Mouse (Mus musculus): Measurements from ENCODE around the gene Rnf38. TPM values are rescaled to one million over a fixed set of nuclear protein-coding genes. Genes with fewer than 3 reads are reported as not detected.

Gene Rnf38
- polyA plus RNA-seq, 1 experiment from 2014 or later: 33.2 TPM

- Histone ChIP-seq H3K4me1 (ENCODE audit: insufficient read depth) (no peaks in the 10 kb centered on the region), H3K27ac (ENCODE audit: low read depth) (no peak overlapping the region), H3K36me3 (ENCODE audit: insufficient read depth) (no peaks in the 10 kb centered on the region), H3K27me3 (ENCODE audit: insufficient read depth, low read length) (no peaks in the 10 kb centered on the region), H3K4me3 (ENCODE audit: low read depth, low read length) (no peak overlapping the region), H3K4me2 (no peak overlapping the region), H3K9ac (no peak overlapping the region), H3K9me3 (ENCODE audit: low read depth, low read length) (no peaks in the 10 kb centered on the region)
- WGBS: 70% methylated on average over 5 of the region's 5 CpGs
- no peak for TF ChIP-seq CTCF (IDR thresholded peaks at IDR 0.05; ENCODE audit: low read depth)
- ATAC-seq (ENCODE audit: insufficient read depth): no peak
- DNase-seq: no peak
Observed at GRCm38 (mm10) chr4:44179748-44180147, 53.8 kb downstream of the Rnf38 start.

GRCm38 (mm10) chr4:44173177-44173576, 60.4 kb downstream of the Rnf38 start:
- H3K9ac ChIP-seq: no peak overlapping the region
- H3K4me3 ChIP-seq (ENCODE audit: low read depth, low read length): no peak overlapping the region
- peak; percentile 72 for TF ChIP-seq CTCF (IDR thresholded peaks at IDR 0.05; ENCODE audit: low read depth)
- no peaks in the 10 kb centered on the region for H3K27me3 ChIP-seq (ENCODE audit: insufficient read depth, low read length)
- H3K36me3 ChIP-seq (ENCODE audit: insufficient read depth): no peaks in the 10 kb centered on the region
- WGBS: 0% methylated on average over 1 of the region's 1 CpGs
- no peaks in the 10 kb centered on the region for H3K4me1 ChIP-seq (ENCODE audit: insufficient read depth)
- no peak overlapping the region for H3K27ac ChIP-seq (ENCODE audit: low read depth)
- DNase-seq (peak; percentile 85), ATAC-seq (ENCODE audit: insufficient read depth) (no peak)
- H3K4me2 ChIP-seq: no peak overlapping the region
- no peaks in the 10 kb centered on the region for H3K9me3 ChIP-seq (ENCODE audit: low read depth, low read length)

- Histone ChIP-seq H3K4me1 (ENCODE audit: insufficient read depth) (no peaks in the 10 kb centered on the region), H3K27me3 (ENCODE audit: insufficient read depth, low read length) (no peaks in the 10 kb centered on the region), H3K36me3 (ENCODE audit: insufficient read depth) (no peaks in the 10 kb centered on the region), H3K4me2 (no peak overlapping the region), H3K9me3 (ENCODE audit: low read depth, low read length) (no peaks in the 10 kb centered on the region), H3K4me3 (ENCODE audit: low read depth, low read length) (no peak overlapping the region), H3K27ac (ENCODE audit: low read depth) (no peak overlapping the region), H3K9ac (no peak overlapping the region)
- 66% methylated on average over 5 of the region's 5 CpGs for WGBS
- DNase-seq (no peak), ATAC-seq (ENCODE audit: insufficient read depth) (no peak)
- TF ChIP-seq CTCF (IDR thresholded peaks at IDR 0.05; ENCODE audit: low read depth): no peak
Observed at GRCm38 (mm10) chr4:44172676-44173075, 60.9 kb downstream of the Rnf38 start.

- DNase-seq (no peak), ATAC-seq (ENCODE audit: insufficient read depth) (no peak)
- WGBS: 77% methylated on average over 3 of the region's 3 CpGs
- Histone ChIP-seq H3K9ac (no peak overlapping the region), H3K9me3 (ENCODE audit: low read depth, low read length) (no peaks in the 10 kb centered on the region), H3K27ac (ENCODE audit: low read depth) (no peak overlapping the region), H3K36me3 (ENCODE audit: insufficient read depth) (no peaks in the 10 kb centered on the region), H3K4me1 (ENCODE audit: insufficient read depth) (peaks cover 10% of the 10 kb centered on the region; the same call in 1 of the 2 replicates), H3K4me3 (ENCODE audit: low read depth, low read length) (no peak overlapping the region), H3K4me2 (no peak overlapping the region), H3K27me3 (ENCODE audit: insufficient read depth, low read length) (no peaks in the 10 kb centered on the region)
- no peak for TF ChIP-seq CTCF (IDR thresholded peaks at IDR 0.05; ENCODE audit: low read depth)
Observed at GRCm38 (mm10) chr4:44169884-44170283, 63.7 kb downstream of the Rnf38 start.

- peak overlapping the region; percentile 45 for H3K4me3 ChIP-seq (ENCODE audit: low read depth, low read length)
- ATAC-seq (ENCODE audit: insufficient read depth): no peak
- 4% methylated on average over 7 of the region's 7 CpGs for WGBS
Observed at GRCm38 (mm10) chr4:44168816-44169215, 64.8 kb downstream of the Rnf38 start.

GRCm38 (mm10) chr4:44168231-44168647, 65.3 kb downstream of the Rnf38 start:
- under 1% methylated on average over 26 of the region's 34 CpGs for WGBS
- Histone ChIP-seq H3K4me3 (ENCODE audit: low read depth, low read length) (peak overlapping the region; percentile 45), H3K4me1 (ENCODE audit: insufficient read depth) (peaks cover 10% of the 10 kb centered on the region; the same call in 1 of the 2 replicates), H3K9me3 (ENCODE audit: low read depth, low read length) (no peaks in the 10 kb centered on the region), H3K9ac (peak overlapping the region; percentile 27), H3K36me3 (ENCODE audit: insufficient read depth) (no peaks in the 10 kb centered on the region), H3K27me3 (ENCODE audit: insufficient read depth, low read length) (no peaks in the 10 kb centered on the region), H3K4me2 (peak overlapping the region; percentile 65), H3K27ac (ENCODE audit: low read depth) (peak overlapping the region; percentile 44)
- TF ChIP-seq CTCF (IDR thresholded peaks at IDR 0.05; ENCODE audit: low read depth): no peak
- DNase-seq (peak; percentile 98), ATAC-seq (ENCODE audit: insufficient read depth) (peak; percentile 89)

More at GRCm38 (mm10) chr4:44168816-44169215, 64.8 kb downstream of the Rnf38 start:
- no peaks in the 10 kb centered on the region for H3K27me3 ChIP-seq (ENCODE audit: insufficient read depth, low read length)
- H3K27ac ChIP-seq (ENCODE audit: low read depth): 0 out of 2 replicates have a peak overlapping the region, but pooled peaks have one; percentile 44
- H3K36me3 ChIP-seq (ENCODE audit: insufficient read depth): no peaks in the 10 kb centered on the region
- peaks cover 10% of the 10 kb centered on the region; the same call in 1 of the 2 replicates for H3K4me1 ChIP-seq (ENCODE audit: insufficient read depth)
- no peak for DNase-seq
- H3K4me2 ChIP-seq: peak overlapping the region; percentile 65
- TF ChIP-seq CTCF (IDR thresholded peaks at IDR 0.05; ENCODE audit: low read depth): no peak
- no peaks in the 10 kb centered on the region for H3K9me3 ChIP-seq (ENCODE audit: low read depth, low read length)
- peak overlapping the region; percentile 27; the same call in 1 of the 2 replicates for H3K9ac ChIP-seq

GRCm38 (mm10) chr4:44167397-44168121, 66.0 kb downstream of the Rnf38 start:
- Histone ChIP-seq H3K9ac (peak overlapping the region; percentile 93), H3K27ac (ENCODE audit: low read depth) (peak overlapping the region; percentile 99), H3K4me3 (ENCODE audit: low read depth, low read length) (peak overlapping the region; percentile 85), H3K9me3 (ENCODE audit: low read depth, low read length) (no peaks in the 10 kb centered on the region), H3K4me2 (peak overlapping the region; percentile 70), H3K4me1 (ENCODE audit: insufficient read depth) (peaks cover 10% of the 10 kb centered on the region; the same call in 1 of the 2 replicates), H3K27me3 (ENCODE audit: insufficient read depth, low read length) (no peaks in the 10 kb centered on the region), H3K36me3 (ENCODE audit: insufficient read depth) (no peaks in the 10 kb centered on the region)
- under 1% methylated on average over 74 of the region's 95 CpGs for WGBS
- DNase-seq (peak; percentile 96), ATAC-seq (ENCODE audit: insufficient read depth) (peak; percentile 91)
- no peak for TF ChIP-seq CTCF (IDR thresholded peaks at IDR 0.05; ENCODE audit: low read depth)

All from lung, embryonic 14.5 days (tissue).